Mouse (Mus musculus) ES-Bruce4 (cell line): ENCODE results near the gene C1qtnf6. TPM values are rescaled to one million over a fixed set of nuclear protein-coding genes. Genes with fewer than 3 reads are reported as not detected.

Experiments
- H3K27ac ChIP-seq: 2 replicates; pipeline ENCODE4 v1.5.1; 2012; ENCODE audit warnings: low read length, inconsistent platforms; ENCODE audit not compliant: insufficient read depth
- H3K27me3 ChIP-seq: 2 replicates; pipeline ENCODE4 v1.6.1; 2012; ENCODE audit warnings: mild to moderate bottlenecking, low read length, inconsistent platforms; ENCODE audit not compliant: control insufficient read depth, poor library complexity, insufficient read depth, severe bottlenecking
- H3K36me3 ChIP-seq: 2 replicates; pipeline ENCODE4 v1.6.1; 2012; ENCODE audit warnings: inconsistent platforms, mild to moderate bottlenecking, low read length, moderate library complexity; ENCODE audit not compliant: control insufficient read depth, poor library complexity, insufficient read depth, severe bottlenecking
- H3K4me1 ChIP-seq: one replicate; pipeline ENCODE4 v1.8.1; 2011; ENCODE audit warnings: low read length; ENCODE audit not compliant: control insufficient read depth, insufficient read depth
- H3K4me3 ChIP-seq: 2 replicates; pipeline ENCODE4 v1.5.1; 2011; ENCODE audit warnings: low read depth, mild to moderate bottlenecking, low read length
- H3K9ac ChIP-seq: 2 replicates; pipeline ENCODE4 v1.6.1; 2012; ENCODE audit warnings: low read depth, mild to moderate bottlenecking, inconsistent platforms; ENCODE audit not compliant: poor library complexity, severe bottlenecking
- H3K9me3 ChIP-seq: replicated peaks from 2 replicates; pipeline ENCODE4 v1.6.1; 2012; ENCODE audit warnings: mild to moderate bottlenecking, low read length, inconsistent platforms; ENCODE audit not compliant: control insufficient read depth, poor library complexity, insufficient read depth, severe bottlenecking
- CTCF ChIP-seq: IDR thresholded peaks from one replicate; pipeline ENCODE4 v1.8.1; 2011; ENCODE audit warnings: low read depth, low read length
- EP300 ChIP-seq: IDR thresholded peaks from 2 replicates; pipeline ENCODE4 v1.6.1; 2011; ENCODE audit warnings: low read depth, low read length; ENCODE audit not compliant: insufficient read depth
- POLR2A ChIP-seq: IDR thresholded peaks from one replicate; pipeline ENCODE4 v1.8.1; 2011; ENCODE audit warnings: low read length; ENCODE audit not compliant: insufficient read depth
- polyA plus RNA-seq: library from polyadenylated mRNA; stranded (reverse); fragments of >200 nt; gene quantifications from 2 replicates; pipeline ENCODE4 v1.2.4, GENCODE M21; 2011; ENCODE audit warnings: low read depth; ENCODE audit not compliant: missing spikeins, insufficient read depth, insufficient read length

C1qtnf6 gene
- polyA plus RNA-seq, 1 experiment = 5.1 TPM

DNA sequence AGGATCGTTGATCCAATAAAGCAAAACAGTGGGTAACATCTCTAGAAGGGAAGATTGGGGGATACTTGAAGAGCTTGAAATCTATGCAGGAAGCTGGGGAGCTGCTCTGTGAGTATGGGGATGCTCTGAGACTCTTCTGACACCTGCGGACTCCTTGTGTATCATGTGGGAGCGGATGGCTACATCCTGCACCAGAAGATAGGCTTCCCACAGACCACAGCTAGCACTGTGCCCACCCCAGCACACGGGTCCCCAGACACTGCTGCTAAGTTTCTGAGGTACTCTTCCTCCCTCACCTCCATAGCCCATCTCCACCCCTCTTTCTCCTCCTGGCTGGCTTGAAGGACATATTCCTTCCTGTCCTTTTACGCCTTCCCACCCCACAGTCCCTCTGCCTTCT, 39.0 kb upstream of the C1qtnf6 start:
- H3K4me1 ChIP-seq = no peaks in the 10 kb centered on the region
- TF ChIP-seq EP300 (no peak), POLR2A (no peak), CTCF (no peak)

DNA sequence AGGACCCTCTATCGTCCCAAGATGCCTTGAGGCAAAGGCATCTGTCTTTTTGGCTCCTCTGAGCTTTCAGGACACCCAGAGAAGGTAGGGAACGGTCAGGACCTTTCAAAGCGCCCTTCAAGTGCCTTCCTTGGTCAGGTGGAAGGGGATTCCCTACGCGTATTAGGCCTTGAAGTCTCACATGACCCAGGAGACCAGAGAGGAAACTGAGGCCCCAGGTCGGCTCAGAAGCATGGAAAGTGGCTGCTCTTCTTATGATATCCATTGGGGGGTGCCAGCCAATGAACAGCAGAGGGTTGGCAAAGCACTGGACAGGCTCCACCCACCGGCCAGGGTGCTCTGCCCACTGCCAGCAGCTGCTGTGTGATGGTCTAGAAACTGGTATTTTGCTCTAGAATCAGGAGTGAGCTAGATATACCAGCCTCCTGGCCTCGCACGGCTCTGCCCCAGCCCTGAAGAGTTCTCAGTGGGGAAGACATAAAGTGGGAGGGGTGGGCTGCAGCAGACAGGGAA, 36.4 kb upstream of the C1qtnf6 start:
- Histone ChIP-seq H3K27me3 (no peaks in the 10 kb centered on the region), H3K27ac (no peak overlapping the region), H3K4me1 (no peaks in the 10 kb centered on the region), H3K36me3 (no peaks in the 10 kb centered on the region), H3K4me3 (no peak overlapping the region), H3K9ac (no peak overlapping the region), H3K9me3 (no peaks in the 10 kb centered on the region)
- no peak for TF ChIP-seq POLR2A
- no peak for TF ChIP-seq EP300
- TF ChIP-seq CTCF = no peak

More for the DNA sequence above, 39.0 kb upstream of the C1qtnf6 start:
- H3K9ac ChIP-seq = no peak overlapping the region
- no peaks in the 10 kb centered on the region for H3K27me3 ChIP-seq
- no peaks in the 10 kb centered on the region for H3K36me3 ChIP-seq
- no peak overlapping the region for H3K27ac ChIP-seq
- H3K9me3 ChIP-seq = no peaks in the 10 kb centered on the region
- no peak overlapping the region for H3K4me3 ChIP-seq

DNA sequence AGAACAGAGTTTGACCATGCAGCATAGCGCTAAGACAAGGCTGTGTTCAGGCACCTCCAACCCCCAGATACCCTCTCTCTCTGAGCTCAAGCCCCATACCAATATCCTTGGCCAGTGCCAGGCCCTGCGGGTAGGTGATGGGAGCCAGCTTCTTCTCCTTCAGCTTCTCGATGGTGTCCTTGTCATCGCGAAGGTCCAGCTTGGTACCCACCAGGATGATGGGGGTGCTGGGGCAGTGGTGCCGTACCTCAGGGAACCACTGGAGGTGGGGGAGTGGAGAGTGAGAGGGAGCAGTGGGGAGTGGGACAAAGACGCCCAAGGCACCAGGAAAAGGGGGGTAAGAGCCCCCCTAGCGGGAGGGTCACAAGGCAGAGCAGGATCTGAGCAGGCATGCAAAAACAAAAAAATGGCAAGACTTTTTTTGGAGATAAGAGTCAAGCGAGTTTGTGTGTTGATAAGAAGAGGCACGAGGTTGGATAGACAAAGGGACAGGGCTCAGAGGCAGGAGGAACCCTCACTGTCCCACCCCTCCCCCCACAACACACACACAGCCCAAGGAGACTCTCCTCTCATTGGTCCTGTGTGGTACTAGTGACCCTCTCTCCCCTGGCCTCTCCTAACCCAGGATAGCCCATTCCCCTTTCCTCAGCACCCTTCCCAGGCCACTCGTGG, 33.7 kb upstream of the C1qtnf6 start:
- TF ChIP-seq EP300 (no peak), CTCF (no peak), POLR2A (no peak)
- no peak overlapping the region for H3K4me3 ChIP-seq
- H3K27me3 ChIP-seq = no peaks in the 10 kb centered on the region
- H3K9ac ChIP-seq = no peak overlapping the region
- H3K36me3 ChIP-seq = no peaks in the 10 kb centered on the region
- no peaks in the 10 kb centered on the region for H3K4me1 ChIP-seq
- H3K27ac ChIP-seq = no peak overlapping the region
- H3K9me3 ChIP-seq = no peaks in the 10 kb centered on the region

DNA sequence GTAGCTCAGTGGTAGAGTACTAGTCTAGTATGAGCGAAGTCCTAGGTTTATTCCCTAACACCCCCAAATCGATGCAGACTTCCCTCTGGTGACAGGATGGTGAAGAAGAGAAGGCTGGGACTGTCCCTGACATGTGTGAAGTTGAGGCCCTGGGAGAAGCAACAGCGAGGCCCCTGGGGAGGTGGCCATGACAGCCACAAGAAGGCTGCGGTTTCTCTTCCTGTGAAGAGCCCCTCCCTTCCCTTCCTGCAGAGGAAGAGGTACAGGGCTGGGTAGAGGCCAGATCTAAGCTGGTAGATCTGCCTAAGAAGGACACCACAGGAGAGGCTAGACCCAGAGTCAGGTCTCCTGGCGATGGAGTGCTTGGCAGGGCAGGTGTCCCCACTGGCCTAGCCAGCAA, 32.7 kb upstream of the C1qtnf6 start:
- no peaks in the 10 kb centered on the region for H3K9me3 ChIP-seq
- H3K36me3 ChIP-seq = no peaks in the 10 kb centered on the region
- H3K27me3 ChIP-seq = no peaks in the 10 kb centered on the region
- H3K4me1 ChIP-seq = no peaks in the 10 kb centered on the region
- no peak overlapping the region for H3K27ac ChIP-seq
- H3K9ac ChIP-seq = no peak overlapping the region
- TF ChIP-seq POLR2A = no peak
- TF ChIP-seq CTCF = no peak
- TF ChIP-seq EP300 = no peak
- no peak overlapping the region for H3K4me3 ChIP-seq

DNA sequence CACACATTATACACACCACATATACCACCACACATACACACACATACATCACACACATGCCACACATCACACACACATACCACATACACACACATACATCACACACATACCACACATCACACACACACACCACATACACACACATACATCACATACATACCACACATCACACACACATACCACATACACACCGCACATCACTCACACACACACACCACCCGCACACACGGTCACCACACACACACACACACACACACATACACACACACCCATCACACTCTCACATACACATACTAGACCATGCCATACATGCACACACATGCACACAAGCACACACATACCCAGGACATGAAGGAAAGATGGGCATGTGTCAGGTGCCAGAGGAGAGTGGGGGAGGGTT, 32.1 kb upstream of the C1qtnf6 start:
- H3K27ac ChIP-seq = no peak overlapping the region
- no peaks in the 10 kb centered on the region for H3K27me3 ChIP-seq
- H3K4me1 ChIP-seq = no peaks in the 10 kb centered on the region
- no peaks in the 10 kb centered on the region for H3K9me3 ChIP-seq
- TF ChIP-seq POLR2A = no peak
- TF ChIP-seq CTCF = no peak
- TF ChIP-seq EP300 = no peak
- no peak overlapping the region for H3K4me3 ChIP-seq
- H3K36me3 ChIP-seq = no peaks in the 10 kb centered on the region
- H3K9ac ChIP-seq = no peak overlapping the region

DNA sequence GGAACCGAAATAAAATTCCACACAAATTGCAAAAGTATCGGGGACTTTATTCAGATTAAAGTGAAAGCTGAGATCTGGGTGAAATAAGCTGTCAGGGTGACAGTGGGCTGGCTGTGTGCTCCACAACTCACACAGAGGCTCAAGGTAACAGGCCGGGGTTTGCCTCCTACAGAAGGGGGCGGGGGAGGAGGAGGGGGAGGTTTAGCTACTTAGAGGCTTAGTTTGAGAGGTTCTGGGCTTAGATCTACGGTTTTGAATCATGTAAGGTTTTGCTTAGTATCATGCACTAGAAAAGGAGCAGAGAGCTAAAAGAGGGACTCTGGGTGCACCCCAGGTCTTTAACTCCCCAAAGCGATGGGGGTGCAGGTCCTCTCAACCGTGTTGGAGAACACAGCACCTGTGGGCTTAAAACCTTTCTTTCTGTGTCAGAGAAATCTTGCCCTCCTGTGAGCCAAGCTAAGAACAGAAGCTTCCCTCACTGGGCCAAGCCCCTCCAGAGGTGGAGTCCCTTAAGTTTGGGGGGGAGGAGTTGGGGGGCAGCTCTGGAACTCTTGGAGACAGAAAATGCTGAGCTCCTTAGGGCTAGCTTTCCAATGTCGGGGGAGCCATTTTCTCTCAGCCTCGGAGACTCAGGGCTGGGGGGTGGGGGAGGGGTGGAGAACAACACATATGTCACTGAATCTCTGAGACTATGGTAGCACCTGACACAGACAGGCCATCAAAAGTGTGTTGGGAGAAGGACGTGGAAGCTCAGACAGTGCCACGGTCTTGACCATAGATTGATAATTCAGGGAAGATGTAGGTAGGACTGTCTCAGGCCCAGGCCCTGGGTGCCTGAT, 28.1 kb upstream of the C1qtnf6 start:
- no peak overlapping the region for H3K27ac ChIP-seq
- H3K9me3 ChIP-seq = no peaks in the 10 kb centered on the region
- H3K4me3 ChIP-seq = no peak overlapping the region
- H3K4me1 ChIP-seq = no peaks in the 10 kb centered on the region
- H3K36me3 ChIP-seq = no peaks in the 10 kb centered on the region
- H3K27me3 ChIP-seq = no peaks in the 10 kb centered on the region
- no peak for TF ChIP-seq POLR2A
- TF ChIP-seq EP300 = no peak
- no peak for TF ChIP-seq CTCF
- H3K9ac ChIP-seq = no peak overlapping the region
